Mouse (Mus musculus) ES-Bruce4 (cell line): ENCODE data around the gene Olfr558.

Experiments
- CTCF ChIP-seq: IDR thresholded peaks from one replicate; pipeline ENCODE4 v1.8.1; 2011; ENCODE audit warnings: low read depth, low read length
- EP300 ChIP-seq: IDR thresholded peaks from 2 replicates; pipeline ENCODE4 v1.6.1; 2011; ENCODE audit warnings: low read depth, low read length; ENCODE audit not compliant: insufficient read depth

DNA sequence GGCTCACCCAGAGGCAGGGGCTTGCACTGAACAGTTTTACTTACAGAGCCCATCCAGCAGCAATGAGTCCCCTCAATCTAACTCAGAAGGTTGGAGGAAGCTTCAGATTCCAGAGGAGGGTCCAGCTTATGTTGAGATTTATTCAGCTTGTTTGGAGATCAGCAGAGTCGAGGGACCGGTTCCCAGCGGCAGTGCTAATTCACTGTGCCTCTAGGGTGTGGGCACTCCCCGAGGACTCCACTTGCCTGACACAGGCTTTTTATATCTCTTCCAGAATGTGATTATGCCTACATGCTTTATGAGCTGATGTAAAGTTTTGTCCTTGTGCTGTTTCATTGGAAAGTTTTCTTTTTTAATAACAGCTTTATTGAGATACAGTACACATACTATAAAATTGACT is 57.3 kb downstream of the Olfr558 start, which contains the start of the genes Olfr560 and Olfr78:
- TF ChIP-seq CTCF (no peak), EP300 (no peak)
